Mouse (Mus musculus) erythroblast, embryonic 14.5 days (primary cell): ENCODE results near the gene Vsx1.

ENCODE experiments used
- GATA1 ChIP-seq: IDR thresholded peaks from 2 replicates; pipeline ENCODE4 v1.6.1; 2012; ENCODE audit warnings: low read length, inconsistent platforms, mixed read lengths
- TAL1 ChIP-seq: IDR thresholded peaks from 3 replicates; pipeline ENCODE4 v1.6.1; 2012; ENCODE audit warnings: low read length, inconsistent platforms, mixed read lengths

GRCm38 (mm10) chr2:150656975-150657768 lies 32.0 kb downstream of the Vsx1 start:
- TF ChIP-seq GATA1 (no peak), TAL1 (no peak)
